Mouse (Mus musculus) stomach, embryonic 16.5 days (tissue): Measurements from ENCODE around the gene Slxl1. TPM values are rescaled to one million over a fixed set of nuclear protein-coding genes. Genes with fewer than 3 reads are reported as not detected.
"Not testable (repeated sequence)": the region's sequence is repeated elsewhere in the genome, so short reads cannot be mapped to it uniquely, and the experiment has no call there.

Experiments
- ATAC-seq: fragments of 200-750 bp; cut with Nextera tagmentation; 2 replicates; pipeline ENCODE4 v1.8.0; 2017; ENCODE audit warnings: moderate number of reproducible peaks, moderate TSS enrichment; ENCODE audit not compliant: insufficient read depth, low FRiP score
- H3K27ac ChIP-seq: fragments of 300-500 bp; sonication (generic); 2 replicates; pipeline ENCODE4 v1.5.1; 2014; ENCODE audit warnings: low read length
- H3K27me3 ChIP-seq: fragments of 300-500 bp; sonication (generic); 2 replicates; pipeline ENCODE4 v1.6.1; 2014; ENCODE audit warnings: low read length, control low read depth, mixed read lengths; ENCODE audit not compliant: control insufficient read depth, insufficient read depth
- H3K36me3 ChIP-seq: fragments of 300-500 bp; sonication (generic); 2 replicates; pipeline ENCODE4 v1.6.1; 2014; ENCODE audit warnings: low read length; ENCODE audit not compliant: control insufficient read depth, insufficient read depth
- H3K4me1 ChIP-seq: fragments of 300-500 bp; sonication (generic); 2 replicates; pipeline ENCODE4 v1.6.1; 2014; ENCODE audit warnings: low read length, control low read depth, mixed read lengths; ENCODE audit not compliant: control insufficient read depth, insufficient read depth
- H3K4me2 ChIP-seq: fragments of 300-500 bp; sonication (generic); 2 replicates; pipeline ENCODE4 v1.6.1; 2014; ENCODE audit warnings: low read depth, low read length, mixed read lengths
- H3K4me3 ChIP-seq: fragments of 300-500 bp; sonication (generic); replicated peaks from 2 replicates; pipeline ENCODE4 v1.5.1; 2014; ENCODE audit warnings: mild to moderate bottlenecking, low read length
- H3K9ac ChIP-seq: fragments of 300-500 bp; sonication (generic); 2 replicates; pipeline ENCODE4 v1.6.1; 2014; ENCODE audit warnings: low read length
- H3K9me3 ChIP-seq: fragments of 300-500 bp; sonication (generic); replicated peaks from 2 replicates; pipeline ENCODE4 v1.6.1; 2016; ENCODE audit warnings: low read length, control low read depth; ENCODE audit not compliant: control insufficient read depth
- WGBS: fragments of 180-500 bp; shearing (Covaris S2); extraction: QIAGEN DNeasy Blood & Tissue Kit; methylation state at CpG from one replicate; pipeline ENCODE4 v1.1.7; 2014; 5-methylcytosine and 5-hydroxymethylcytosine counted together
- polyA plus RNA-seq: library from polyadenylated mRNA; unstranded; fragments of >200 nt; fragmentation: Nextera tagmentation; extraction: Ambion mirVana; gene quantifications from 2 replicates; pipeline ENCODE4 v1.2.1, GENCODE M21; 2015

Gene Slxl1
- polyA plus RNA-seq = not detected in 2 replicates

- not testable (repeated sequence) for H3K36me3 ChIP-seq, H3K4me2 ChIP-seq, H3K4me3 ChIP-seq, H3K4me1 ChIP-seq, H3K27me3 ChIP-seq, ATAC-seq, H3K9ac ChIP-seq, H3K27ac ChIP-seq, H3K9me3 ChIP-seq
- no CpG with 5 or more reads among the region's 6 CpGs for WGBS
Measured at GRCm38 (mm10) chrX:55226576-55226975, at the start of gene Slxl1. TSS of gene Slxl1 (plus strand) at chrX:55226876.
